Mouse (Mus musculus): ENCODE data around the gene Hsd17b1. TPM values are rescaled to one million over a fixed set of nuclear protein-coding genes. Genes with fewer than 3 reads are reported as not detected.
A peak's percentile ranks its signal among the peaks of the same experiment; 100 is the strongest.

The Hsd17b1 gene
- polyA plus RNA-seq, 1 experiment: not detected

DNA sequence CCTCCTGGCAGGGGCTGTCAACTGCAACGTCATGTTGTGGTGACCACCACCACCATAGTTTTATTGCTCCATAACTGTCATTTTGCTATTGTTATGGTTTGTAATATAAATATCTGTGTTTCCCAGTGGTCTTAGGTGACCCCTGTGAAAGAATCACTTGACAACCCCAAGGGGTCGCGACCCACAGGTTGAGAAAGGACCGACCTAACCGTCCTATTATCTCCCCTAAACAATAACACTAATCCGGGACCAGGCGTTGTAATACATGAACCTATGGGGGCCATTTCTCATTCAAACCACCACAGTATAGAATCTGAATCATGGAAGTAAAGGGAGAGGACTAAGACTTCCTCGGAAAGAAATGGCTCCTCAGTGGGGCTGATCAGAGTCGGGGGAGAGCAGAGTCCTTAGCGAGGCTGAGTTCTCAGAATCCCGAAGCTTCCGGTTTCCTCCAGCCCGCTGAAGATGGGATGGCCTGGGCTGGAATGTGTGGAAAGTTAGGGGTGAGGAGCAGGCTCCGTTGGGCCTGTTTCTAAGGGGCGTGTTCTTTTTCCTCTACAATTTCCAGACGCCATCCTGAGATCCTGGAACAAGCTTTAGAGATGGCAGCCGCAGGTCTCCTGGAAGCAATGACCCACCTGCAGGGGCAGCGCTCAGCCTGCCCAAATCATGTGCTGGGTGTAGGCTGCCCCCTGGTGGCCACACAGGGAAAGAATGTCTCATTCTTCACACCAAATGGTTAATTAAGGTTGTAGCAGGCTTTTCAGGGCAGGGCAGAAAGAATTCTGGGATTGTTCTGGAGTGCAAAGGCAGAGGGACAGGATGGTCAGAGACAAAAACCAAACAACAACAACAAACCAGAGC lies 11.4 kb upstream of the Hsd17b1 start:
- H3K27ac ChIP-seq (ENCODE audit: insufficient read depth, low read depth, low read length): no peak overlapping the region

DNA sequence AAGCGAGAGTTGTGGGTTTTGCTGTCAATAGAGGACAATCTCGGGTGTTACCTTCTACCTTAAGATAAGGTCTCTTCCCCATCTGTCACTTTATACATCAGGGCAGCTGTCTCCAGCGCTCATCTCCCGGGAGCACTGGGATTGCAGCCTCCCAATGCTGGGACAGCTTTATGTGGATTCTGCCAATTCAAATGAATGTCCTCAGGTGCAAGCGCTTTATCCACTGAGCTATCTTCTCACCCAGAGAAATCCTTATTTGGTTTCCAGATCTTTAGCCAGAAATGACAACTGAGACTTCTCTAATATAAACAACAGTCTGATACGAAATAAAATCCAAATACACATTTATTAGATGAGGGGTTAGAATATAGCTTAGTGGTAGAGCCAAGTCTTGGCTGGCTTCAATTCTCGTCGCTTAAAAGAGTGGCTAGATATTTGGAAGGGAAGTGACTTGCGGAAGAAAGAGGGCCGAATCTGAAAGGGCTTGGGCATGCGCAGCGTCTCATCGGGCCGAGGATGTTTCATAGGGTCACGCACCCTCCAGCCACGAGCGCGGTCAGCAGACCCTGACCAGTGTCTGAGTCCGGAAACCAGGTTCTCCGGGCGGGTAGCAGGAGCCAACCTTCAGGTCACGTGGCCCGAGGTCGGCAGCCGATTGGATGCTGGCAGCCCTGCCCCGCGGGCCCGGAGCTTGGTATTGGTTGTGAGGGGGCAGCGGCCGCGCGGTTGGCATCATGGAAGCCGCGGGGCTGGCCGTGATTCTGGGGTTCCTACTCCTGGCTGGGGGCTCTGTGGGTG lies 8.6 kb upstream of the Hsd17b1 start, which contains the start of gene Naglu:
Gene Naglu (plus strand): TSS at position 622 of the 798 bp plus-strand sequence.
- Histone ChIP-seq H3K27ac (ENCODE audit: insufficient read depth, low read depth, low read length) (peak within 1 kb of the TSS; percentile 73), H3K4me3 (ENCODE audit: insufficient read depth, low read length) (peak within 1 kb of the TSS; percentile 81), H3K4me1 (ENCODE audit: control insufficient read depth, insufficient read depth, low read length) (peaks cover 13% of the 10 kb centered on the region)
- TF ChIP-seq CTCF (IDR thresholded peaks at IDR 0.05; ENCODE audit: low read depth, low read length): no peak
- TF ChIP-seq POLR2A (IDR thresholded peaks at IDR 0.05; ENCODE audit: borderline replicate concordance, low read depth, low read length): no peak; the same call in 1 of the 2 replicates

More for the DNA sequence above, 11.4 kb upstream of the Hsd17b1 start:
- TF ChIP-seq POLR2A (IDR thresholded peaks at IDR 0.05; ENCODE audit: borderline replicate concordance, low read depth, low read length) (no peak), CTCF (IDR thresholded peaks at IDR 0.05; ENCODE audit: low read depth, low read length) (peak; percentile 97)
- peaks cover 17% of the 10 kb centered on the region for H3K4me1 ChIP-seq (ENCODE audit: control insufficient read depth, insufficient read depth, low read length)
- peak overlapping the region; percentile 23 for H3K4me3 ChIP-seq (ENCODE audit: insufficient read depth, low read length)

DNA sequence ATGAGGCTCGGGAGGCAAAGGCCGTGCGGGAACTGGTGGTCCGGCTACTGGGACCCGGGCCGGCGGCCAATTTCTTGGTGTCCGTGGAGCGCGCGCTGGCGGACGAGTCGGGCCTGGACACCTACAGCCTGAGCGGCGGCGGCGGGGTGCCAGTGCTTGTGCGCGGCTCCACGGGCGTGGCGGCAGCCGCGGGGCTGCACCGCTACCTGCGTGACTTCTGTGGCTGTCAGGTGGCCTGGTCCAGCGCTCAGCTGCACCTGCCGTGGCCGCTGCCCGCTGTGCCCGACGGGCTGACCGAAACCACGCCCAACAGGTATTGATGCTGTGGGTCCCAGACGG lies 8.1 kb upstream of the Hsd17b1 start:
- peak overlapping the region; percentile 73 for H3K27ac ChIP-seq (ENCODE audit: insufficient read depth, low read depth, low read length)
- H3K4me1 ChIP-seq (ENCODE audit: control insufficient read depth, insufficient read depth, low read length): peaks cover 13% of the 10 kb centered on the region
- H3K4me3 ChIP-seq (ENCODE audit: insufficient read depth, low read length): peak overlapping the region; percentile 81
- 0 out of 2 replicates have a peak, but pooled peaks have one; percentile 88 for TF ChIP-seq POLR2A (IDR thresholded peaks at IDR 0.05; ENCODE audit: borderline replicate concordance, low read depth, low read length)
- no peak for TF ChIP-seq CTCF (IDR thresholded peaks at IDR 0.05; ENCODE audit: low read depth, low read length)

DNA sequence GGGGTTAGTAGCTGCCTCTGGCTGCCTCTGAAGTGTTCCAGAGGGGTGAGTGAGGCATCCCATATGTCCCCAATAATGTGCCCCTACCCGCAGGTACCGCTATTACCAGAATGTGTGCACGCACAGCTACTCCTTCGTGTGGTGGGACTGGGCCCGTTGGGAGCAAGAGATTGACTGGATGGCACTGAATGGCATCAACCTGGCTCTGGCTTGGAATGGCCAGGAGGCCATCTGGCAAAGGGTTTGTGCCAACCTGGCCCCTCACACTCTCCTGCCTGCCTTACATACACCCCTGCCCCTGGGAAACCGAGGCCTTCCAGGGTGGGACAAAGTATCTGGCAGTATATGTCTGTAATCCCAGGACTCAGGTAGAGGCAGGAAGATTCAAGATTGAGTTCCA lies 7.2 kb upstream of the Hsd17b1 start:
- Histone ChIP-seq H3K4me3 (ENCODE audit: insufficient read depth, low read length) (peak overlapping the region; percentile 81), H3K27ac (ENCODE audit: insufficient read depth, low read depth, low read length) (0 out of 2 replicates have a peak overlapping the region, but pooled peaks have one; percentile 73), H3K4me1 (ENCODE audit: control insufficient read depth, insufficient read depth, low read length) (peaks cover 13% of the 10 kb centered on the region)
- TF ChIP-seq POLR2A (IDR thresholded peaks at IDR 0.05; ENCODE audit: borderline replicate concordance, low read depth, low read length) (no peak), CTCF (IDR thresholded peaks at IDR 0.05; ENCODE audit: low read depth, low read length) (no peak)

DNA sequence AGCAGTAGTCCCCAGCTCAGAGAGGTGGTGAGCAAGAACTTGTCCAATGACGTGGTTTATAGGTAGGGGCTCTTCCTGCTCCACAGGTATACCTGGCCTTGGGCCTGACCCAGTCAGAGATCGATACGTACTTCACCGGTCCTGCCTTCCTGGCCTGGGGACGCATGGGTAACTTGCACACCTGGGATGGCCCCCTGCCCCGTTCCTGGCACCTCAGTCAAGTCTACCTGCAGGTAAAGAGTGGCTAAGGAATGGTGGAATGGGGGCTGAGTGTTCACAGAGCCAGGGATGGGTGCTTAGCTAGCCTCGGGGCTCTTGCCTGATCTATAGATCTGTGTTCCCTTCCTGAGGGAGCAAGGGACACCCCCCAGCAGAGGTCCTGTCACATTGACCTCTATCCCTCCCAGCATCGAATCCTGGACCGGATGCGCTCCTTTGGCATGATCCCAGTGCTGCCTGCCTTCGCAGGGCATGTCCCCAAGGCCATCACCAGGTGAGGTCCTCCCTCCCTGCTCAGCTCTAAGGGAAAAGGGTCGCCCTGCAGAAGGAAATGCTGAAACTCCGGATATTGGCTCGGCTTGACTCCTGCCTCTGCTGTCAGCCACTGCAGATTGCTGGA lies 6.3 kb upstream of the Hsd17b1 start:
- Histone ChIP-seq H3K4me1 (ENCODE audit: control insufficient read depth, insufficient read depth, low read length) (peaks cover 13% of the 10 kb centered on the region), H3K4me3 (ENCODE audit: insufficient read depth, low read length) (no peak overlapping the region), H3K27ac (ENCODE audit: insufficient read depth, low read depth, low read length) (no peak overlapping the region)
- no peak for TF ChIP-seq CTCF (IDR thresholded peaks at IDR 0.05; ENCODE audit: low read depth, low read length)
- no peak for TF ChIP-seq POLR2A (IDR thresholded peaks at IDR 0.05; ENCODE audit: borderline replicate concordance, low read depth, low read length)

DNA sequence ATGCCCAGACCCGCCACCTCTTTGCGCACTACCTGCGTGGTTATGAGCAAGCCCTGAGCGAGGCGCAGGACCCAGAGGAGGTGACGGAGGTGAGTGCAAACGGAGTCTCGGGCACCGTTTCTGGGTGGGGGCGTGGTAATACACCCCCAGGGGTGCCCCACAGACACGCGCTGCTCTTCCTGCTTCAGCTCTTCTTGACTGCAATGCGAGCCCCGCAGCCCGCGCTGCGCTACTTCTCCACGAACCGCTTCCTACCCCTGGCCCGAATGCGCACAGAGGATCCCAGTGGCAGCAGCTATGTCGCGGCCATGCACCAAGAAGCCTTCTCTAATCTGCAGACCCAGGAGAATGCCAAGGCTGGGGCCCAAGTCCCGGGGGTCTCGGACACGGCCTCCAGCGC lies 1.5 kb downstream of the Hsd17b1 start:
- H3K4me3 ChIP-seq (ENCODE audit: insufficient read depth, low read length): no peak overlapping the region
- TF ChIP-seq CTCF (IDR thresholded peaks at IDR 0.05; ENCODE audit: low read depth, low read length) (no peak), POLR2A (IDR thresholded peaks at IDR 0.05; ENCODE audit: borderline replicate concordance, low read depth, low read length) (no peak)
- H3K27ac ChIP-seq (ENCODE audit: insufficient read depth, low read depth, low read length): no peak overlapping the region
- peaks cover 15% of the 10 kb centered on the region for H3K4me1 ChIP-seq (ENCODE audit: control insufficient read depth, insufficient read depth, low read length)

DNA sequence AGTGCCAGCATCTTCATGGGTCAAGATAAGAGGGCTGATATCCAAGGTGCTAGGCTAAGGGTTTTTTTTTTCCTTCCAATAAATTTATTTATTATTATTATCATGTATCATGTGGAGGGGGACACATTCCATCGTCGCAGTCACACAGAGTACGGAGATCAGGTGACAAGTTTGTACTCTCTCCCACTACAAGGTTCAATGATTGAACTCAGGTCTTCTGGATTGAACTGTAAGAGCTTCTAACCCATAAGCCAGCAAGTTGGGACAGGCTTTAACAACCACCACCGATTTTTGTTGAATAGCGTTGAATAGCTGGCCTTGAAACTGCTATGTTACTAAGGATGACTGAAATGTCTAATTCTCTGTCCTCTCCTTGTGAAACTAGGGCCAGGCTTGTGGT lies 2.2 kb downstream of the Hsd17b1 start:
- H3K27ac ChIP-seq (ENCODE audit: insufficient read depth, low read depth, low read length): no peak overlapping the region
- H3K4me1 ChIP-seq (ENCODE audit: control insufficient read depth, insufficient read depth, low read length): peaks cover 15% of the 10 kb centered on the region
- no peak overlapping the region for H3K4me3 ChIP-seq (ENCODE audit: insufficient read depth, low read length)
- TF ChIP-seq POLR2A (IDR thresholded peaks at IDR 0.05; ENCODE audit: borderline replicate concordance, low read depth, low read length): no peak
- TF ChIP-seq CTCF (IDR thresholded peaks at IDR 0.05; ENCODE audit: low read depth, low read length): no peak

DNA sequence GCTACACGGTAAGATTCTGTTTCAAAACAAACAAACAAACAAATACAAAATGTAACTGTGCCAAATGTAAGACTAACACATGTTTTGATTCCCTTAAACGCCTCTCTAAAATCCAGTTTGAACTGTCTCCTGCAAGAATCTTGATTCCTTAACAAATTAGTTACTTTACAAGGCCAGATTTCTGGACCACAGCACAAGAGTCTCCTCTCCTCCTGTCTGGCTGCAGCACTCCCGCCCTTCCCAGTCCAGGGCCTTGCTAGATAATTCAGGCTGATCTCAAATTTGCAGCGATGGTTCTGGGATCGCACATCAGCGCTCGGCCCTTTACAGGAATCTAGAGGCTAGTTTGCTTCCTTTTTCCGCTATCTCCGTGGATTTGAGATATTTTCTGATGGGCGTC lies 3.4 kb downstream of the Hsd17b1 start:
- Histone ChIP-seq H3K27ac (ENCODE audit: insufficient read depth, low read depth, low read length) (peak overlapping the region; percentile 82), H3K4me1 (ENCODE audit: control insufficient read depth, insufficient read depth, low read length) (peaks cover 27% of the 10 kb centered on the region), H3K4me3 (ENCODE audit: insufficient read depth, low read length) (peak overlapping the region; percentile 82)
- TF ChIP-seq POLR2A (IDR thresholded peaks at IDR 0.05; ENCODE audit: borderline replicate concordance, low read depth, low read length) (no peak), CTCF (IDR thresholded peaks at IDR 0.05; ENCODE audit: low read depth, low read length) (no peak)

DNA sequence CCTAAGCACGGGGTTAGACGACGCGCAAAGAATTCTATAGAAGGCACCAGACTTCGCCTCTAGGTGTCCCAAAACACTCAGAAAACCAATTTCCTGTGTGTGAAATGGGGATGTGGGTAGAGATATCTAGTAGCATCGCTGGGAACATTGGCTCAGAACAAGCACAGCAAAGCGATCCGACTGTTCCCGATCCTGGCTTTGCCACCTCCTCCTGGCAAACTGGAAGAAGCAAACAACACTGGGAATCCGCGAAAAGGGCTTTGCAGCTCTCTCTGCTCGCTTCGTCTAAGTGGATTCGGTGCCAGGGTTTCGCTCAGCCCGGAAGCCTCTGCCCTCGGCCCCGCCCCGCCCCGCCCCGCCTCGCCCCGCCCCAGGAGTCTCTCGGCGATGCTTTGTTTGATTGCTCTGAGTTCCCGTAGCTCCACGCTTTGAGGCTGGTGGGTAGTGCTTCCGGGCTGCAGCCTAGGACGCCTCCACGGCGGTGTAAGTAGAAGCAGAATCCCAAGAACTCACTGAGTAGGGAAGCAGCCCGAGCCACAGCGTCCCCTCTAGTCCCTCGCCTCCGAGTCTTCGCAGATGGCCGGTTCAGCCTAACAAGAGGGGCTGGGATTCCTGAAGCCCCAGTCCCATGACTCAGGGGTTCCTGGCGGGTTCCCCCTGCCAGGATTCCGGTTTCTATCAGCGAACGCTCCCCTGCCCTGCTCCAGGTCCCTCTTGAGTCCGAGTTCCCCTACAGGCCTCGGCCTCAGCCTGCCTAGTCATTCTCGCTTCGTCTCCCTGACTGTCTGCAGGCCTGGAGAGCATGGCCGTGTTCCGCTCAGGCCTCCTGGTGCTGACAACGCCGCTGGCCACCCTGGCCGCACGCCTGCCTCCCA lies 4.2 kb downstream of the Hsd17b1 start, which contains the start of gene Coasy:
Gene Coasy (plus strand): TSS at position 358 of the 875 bp plus-strand sequence.
- peak within 1 kb of the TSS; percentile 82 for H3K4me3 ChIP-seq (ENCODE audit: insufficient read depth, low read length)
- peak within 1 kb of the TSS; percentile 89 for H3K27ac ChIP-seq (ENCODE audit: insufficient read depth, low read depth, low read length)
- TF ChIP-seq POLR2A (IDR thresholded peaks at IDR 0.05; ENCODE audit: borderline replicate concordance, low read depth, low read length) (no peak), CTCF (IDR thresholded peaks at IDR 0.05; ENCODE audit: low read depth, low read length) (no peak)
- H3K4me1 ChIP-seq (ENCODE audit: control insufficient read depth, insufficient read depth, low read length): peaks cover 27% of the 10 kb centered on the region

All from bone marrow macrophage, adult 2 months (primary cell).